Mouse (Mus musculus) testis, adult 2 months (tissue): Measurements from ENCODE around the gene Erp27.

Source experiments
- CTCF ChIP-seq: fragments of 200-500 bp; IDR thresholded peaks from 2 replicates; pipeline ENCODE4 v1.5.1; 2012; ENCODE audit warnings: low read depth, mild to moderate bottlenecking, inconsistent platforms, low read length, moderate library complexity; ENCODE audit not compliant: control insufficient read depth, insufficient read depth, insufficient replicate concordance
- POLR2A ChIP-seq: fragments of 200-500 bp; IDR thresholded peaks from 2 replicates; pipeline ENCODE4 v1.6.1; 2012; ENCODE audit warnings: low read depth, mild to moderate bottlenecking, inconsistent platforms, low read length, moderate library complexity; ENCODE audit not compliant: control insufficient read depth

DNA sequence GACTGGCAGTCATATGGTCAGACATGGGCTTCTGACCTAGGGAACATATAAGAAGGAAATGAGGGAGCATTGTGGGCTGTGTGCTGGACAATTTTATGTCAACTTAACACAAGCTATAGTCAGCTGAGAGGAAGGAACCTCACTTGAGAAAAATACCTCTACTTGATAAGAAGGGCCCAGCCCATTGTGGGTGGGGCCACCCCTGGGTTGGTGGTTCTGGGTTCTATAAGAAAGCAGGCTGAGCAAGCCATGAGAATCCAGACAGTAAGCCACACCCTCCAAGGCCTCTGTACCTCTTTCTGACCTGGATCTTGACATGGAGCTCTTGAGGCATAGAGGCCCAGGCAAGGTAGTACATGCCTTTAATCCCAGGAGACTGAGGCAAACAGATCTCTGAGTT, 21.4 kb upstream of the Erp27 start:
- TF ChIP-seq CTCF (no peak), POLR2A (no peak)
